Mouse (Mus musculus): ENCODE results near the gene S100b.

DNA sequence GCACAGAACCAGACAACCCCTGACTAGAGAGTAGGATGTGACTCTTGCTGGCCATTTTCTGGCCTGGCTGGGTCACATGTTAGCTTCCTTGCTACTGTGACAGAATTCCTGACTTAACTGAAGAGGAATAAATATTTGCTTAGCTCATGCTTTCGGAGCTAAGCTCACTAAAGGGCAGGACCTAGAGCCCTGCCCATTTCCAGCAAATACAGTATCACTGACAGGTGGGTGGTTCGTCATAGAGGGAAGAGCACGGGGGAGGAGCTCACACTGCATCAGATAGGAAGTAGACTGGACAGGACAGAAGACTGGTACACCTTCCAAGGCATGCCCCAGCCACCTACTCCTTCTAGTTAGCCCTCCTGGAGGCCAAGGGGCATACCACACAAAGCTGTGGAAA is 7.8 kb downstream of the S100b start:
- TF ChIP-seq EP300 (IDR thresholded peaks at IDR 0.05; ENCODE audit: low read depth) (no peak), CTCF (IDR thresholded peaks at IDR 0.05; ENCODE audit: low read depth) (no peak)
